Mouse (Mus musculus): ENCODE data around the gene Bglap3. TPM values are rescaled to one million over a fixed set of nuclear protein-coding genes. Genes with fewer than 3 reads are reported as not detected.
"Not testable (repeated sequence)": the region's sequence is repeated elsewhere in the genome, so short reads cannot be mapped to it uniquely, and the experiment has no call there.

Bglap3 gene
- 0.08 and 0.28 TPM in 2 replicates for polyA plus RNA-seq (2012; rRNA removed)

DNA sequence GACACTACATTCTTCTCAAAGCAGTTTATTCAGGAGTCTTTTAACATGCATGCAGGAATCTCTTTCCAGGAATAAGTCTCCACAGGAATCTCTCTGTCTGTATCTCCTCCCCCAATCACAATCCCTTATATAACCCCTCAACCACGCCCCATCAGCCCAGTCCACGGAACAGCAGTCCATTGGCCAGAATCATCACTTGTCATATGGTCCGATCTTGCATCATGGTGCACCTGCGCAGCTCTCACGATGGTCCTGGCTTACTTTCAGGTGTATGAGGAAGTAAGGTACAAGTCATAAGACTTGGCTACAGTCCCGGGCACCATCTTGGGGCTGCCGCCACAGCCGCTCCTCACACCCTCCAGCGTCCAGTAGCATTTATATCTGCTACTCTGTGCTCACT lies at the start of gene Bglap3:
Gene Bglap3, minus strand, starts transcription at position 101 of the 400 bp plus-strand sequence.
- not testable (repeated sequence) for DNase-seq (ENCODE audit: low read depth)

DNA sequence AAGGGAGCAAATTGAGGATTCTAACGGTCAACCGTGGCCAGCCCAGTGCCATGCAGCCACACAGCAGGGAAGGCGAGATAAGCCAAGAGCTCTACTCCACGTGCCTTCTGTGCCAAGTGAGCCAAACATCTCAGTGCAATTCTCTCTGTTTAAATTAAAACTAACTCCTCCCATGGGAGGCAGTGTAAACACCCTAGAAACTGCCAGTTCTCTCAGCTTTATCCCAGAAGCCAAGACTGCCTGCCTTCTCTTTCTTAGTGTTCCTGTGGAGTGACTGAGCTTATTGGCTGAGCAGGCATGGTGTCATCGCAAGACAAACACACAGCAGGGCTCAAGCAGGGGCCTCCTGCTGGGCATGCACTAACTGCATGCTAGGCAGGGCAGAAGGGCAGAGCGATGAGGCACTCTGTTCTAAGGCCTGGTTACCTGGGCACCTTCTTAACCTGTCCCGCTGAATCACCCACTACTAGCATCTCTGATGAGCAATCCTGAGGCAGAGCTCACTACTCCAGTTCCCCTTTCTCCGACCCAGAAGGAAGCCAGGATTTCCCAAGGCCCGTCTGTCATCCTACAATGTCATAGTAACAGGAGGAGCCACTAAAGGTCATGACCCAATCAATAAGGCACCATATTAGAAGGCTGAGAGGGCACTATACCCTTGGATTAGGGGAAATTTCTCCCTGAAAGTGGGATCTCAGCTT lies 49.6 kb upstream of the Bglap3 start:
- TF ChIP-seq POLR2A (IDR thresholded peaks at IDR 0.05; ENCODE audit: borderline replicate concordance, extremely low read depth, insufficient read depth, insufficient read length, poor library complexity, severe bottlenecking) (no peak), CTCF (IDR thresholded peaks at IDR 0.05; ENCODE audit: borderline replicate concordance, extremely low read depth, insufficient read depth, insufficient read length) (no peak)
- DNase-seq (ENCODE audit: low read depth), result peak; percentile 41

DNA sequence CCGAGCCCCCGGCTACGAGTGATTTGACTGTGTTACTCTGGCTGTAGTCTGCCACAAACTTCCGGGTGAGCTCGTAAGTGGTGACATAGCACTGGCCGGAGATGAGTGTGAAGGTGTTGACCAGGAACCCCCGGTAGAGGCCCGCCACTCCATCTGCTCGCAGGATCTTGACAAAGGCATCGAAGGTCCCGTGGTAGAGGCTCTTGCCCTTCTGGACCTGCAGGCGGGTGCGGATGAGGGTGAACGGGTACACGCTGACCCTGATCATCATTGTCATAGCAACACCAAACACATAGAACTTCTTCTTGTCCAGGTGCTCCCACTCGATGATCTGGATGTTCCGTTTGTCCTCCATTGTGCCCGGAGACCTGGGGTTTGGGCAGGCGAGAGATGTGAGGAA lies 48.2 kb upstream of the Bglap3 start:
- TF ChIP-seq POLR2A (IDR thresholded peaks at IDR 0.05; ENCODE audit: borderline replicate concordance, extremely low read depth, insufficient read depth, insufficient read length, poor library complexity, severe bottlenecking) (no peak), CTCF (IDR thresholded peaks at IDR 0.05; ENCODE audit: borderline replicate concordance, extremely low read depth, insufficient read depth, insufficient read length) (no peak)
- no peak for DNase-seq (ENCODE audit: low read depth)

DNA sequence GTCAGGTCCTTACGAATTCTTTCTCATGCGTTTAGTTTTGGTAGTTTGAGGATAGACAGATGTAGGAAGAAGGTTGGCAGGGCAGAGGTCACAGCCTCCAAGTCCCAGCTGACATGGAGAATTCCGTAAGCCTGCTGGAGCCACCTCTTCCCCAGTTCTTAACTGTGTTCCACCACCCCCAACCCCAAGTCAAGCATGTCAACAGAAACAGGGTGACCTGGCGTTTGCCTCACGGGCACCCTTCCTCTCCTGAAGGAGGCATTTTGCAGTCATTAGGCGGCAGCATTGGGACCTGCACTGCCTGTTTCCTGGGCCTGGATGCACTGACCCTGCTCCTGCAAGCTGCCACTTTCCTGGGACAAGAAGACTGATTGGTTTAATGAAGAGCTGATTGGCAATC lies 45.5 kb upstream of the Bglap3 start:
- DNase-seq (ENCODE audit: low read depth), result no peak
- TF ChIP-seq CTCF (IDR thresholded peaks at IDR 0.05; ENCODE audit: borderline replicate concordance, extremely low read depth, insufficient read depth, insufficient read length) (no peak), POLR2A (IDR thresholded peaks at IDR 0.05; ENCODE audit: borderline replicate concordance, extremely low read depth, insufficient read depth, insufficient read length, poor library complexity, severe bottlenecking) (no peak)

DNA sequence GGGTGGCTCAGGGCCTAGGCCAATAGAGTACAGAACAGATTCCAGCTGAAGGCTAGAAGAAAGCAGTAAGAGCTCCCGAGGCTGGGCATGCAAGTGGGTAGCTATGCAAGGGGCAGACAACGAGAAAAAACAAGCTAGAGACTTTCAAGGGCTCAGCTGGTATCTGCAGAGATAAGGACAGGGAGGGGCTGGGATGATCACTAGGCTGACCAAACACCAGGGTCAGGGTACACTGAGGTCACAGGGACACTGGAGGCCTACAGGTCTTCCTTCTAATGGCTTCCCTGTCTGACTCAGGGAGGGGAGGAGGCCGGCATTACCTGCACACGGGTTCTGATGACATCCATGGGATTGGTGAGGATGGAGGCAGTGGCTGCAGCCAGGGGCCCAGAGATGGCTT lies 43.1 kb upstream of the Bglap3 start:
- TF ChIP-seq CTCF (IDR thresholded peaks at IDR 0.05; ENCODE audit: borderline replicate concordance, extremely low read depth, insufficient read depth, insufficient read length) (no peak), POLR2A (IDR thresholded peaks at IDR 0.05; ENCODE audit: borderline replicate concordance, extremely low read depth, insufficient read depth, insufficient read length, poor library complexity, severe bottlenecking) (no peak)
- DNase-seq (ENCODE audit: low read depth), result no peak

DNA sequence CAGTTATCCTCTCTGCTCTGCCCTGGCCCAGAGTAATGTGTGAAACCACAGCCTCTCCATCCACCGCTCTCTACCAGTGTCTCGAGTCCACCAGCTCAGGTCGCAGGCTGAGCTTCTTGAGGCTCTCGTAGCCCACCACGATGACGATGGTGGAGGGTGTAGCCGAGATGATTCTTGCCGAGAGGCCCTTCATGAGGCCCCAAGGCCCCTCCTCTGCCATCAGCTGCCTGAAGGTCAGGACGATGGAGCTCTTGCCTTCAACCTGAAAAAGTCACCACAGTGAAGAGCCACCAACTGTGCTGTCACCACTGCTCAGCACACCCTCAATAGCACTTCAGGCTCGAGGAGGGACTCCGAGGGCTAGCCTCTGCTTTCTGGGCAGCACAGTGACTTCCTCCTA lies 40.1 kb upstream of the Bglap3 start:
- TF ChIP-seq CTCF (IDR thresholded peaks at IDR 0.05; ENCODE audit: borderline replicate concordance, extremely low read depth, insufficient read depth, insufficient read length) (no peak), POLR2A (IDR thresholded peaks at IDR 0.05; ENCODE audit: borderline replicate concordance, extremely low read depth, insufficient read depth, insufficient read length, poor library complexity, severe bottlenecking) (no peak)
- no peak for DNase-seq (ENCODE audit: low read depth)

DNA sequence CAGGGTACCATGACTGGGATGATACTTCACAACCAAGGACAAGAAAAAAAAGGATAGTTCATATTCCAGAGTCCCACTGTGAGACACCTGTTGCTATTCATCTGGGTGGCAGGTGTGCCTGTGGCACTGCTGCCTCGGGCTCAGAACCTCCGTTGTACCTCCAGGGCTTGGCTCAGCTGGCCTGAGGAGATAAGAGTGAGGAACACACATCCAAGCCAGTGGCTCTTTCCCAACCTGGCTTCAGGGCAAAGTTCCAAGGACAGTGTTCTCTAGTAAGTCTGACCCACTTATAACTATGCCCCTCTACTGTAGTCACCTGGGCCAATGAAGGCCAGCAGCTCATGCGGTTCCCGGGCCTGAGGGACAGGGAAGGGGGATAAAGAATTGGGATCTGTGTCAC lies 39.1 kb upstream of the Bglap3 start:
- TF ChIP-seq CTCF (IDR thresholded peaks at IDR 0.05; ENCODE audit: borderline replicate concordance, extremely low read depth, insufficient read depth, insufficient read length) (no peak), POLR2A (IDR thresholded peaks at IDR 0.05; ENCODE audit: borderline replicate concordance, extremely low read depth, insufficient read depth, insufficient read length, poor library complexity, severe bottlenecking) (no peak)
- no peak for DNase-seq (ENCODE audit: low read depth)

DNA sequence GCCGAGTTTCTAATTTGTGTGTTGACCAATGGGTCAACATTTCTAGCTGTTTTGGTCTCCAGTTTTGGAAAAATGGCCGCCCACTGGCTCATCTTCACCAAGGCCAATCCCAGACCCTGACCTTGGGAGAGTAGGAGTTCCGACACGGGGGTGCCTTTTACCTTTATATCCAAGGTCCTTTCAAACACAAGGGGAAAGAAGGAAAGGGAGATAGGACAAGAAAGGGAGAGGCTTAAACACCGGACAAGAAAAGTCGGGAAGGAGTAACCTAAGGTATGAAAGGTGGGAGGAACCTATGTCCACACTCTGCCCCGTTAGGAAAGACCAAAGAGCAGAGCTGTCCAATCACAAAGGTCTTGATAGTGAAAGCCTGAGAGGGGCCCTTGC lies 38.1 kb upstream of the Bglap3 start:
- TF ChIP-seq POLR2A (IDR thresholded peaks at IDR 0.05; ENCODE audit: borderline replicate concordance, extremely low read depth, insufficient read depth, insufficient read length, poor library complexity, severe bottlenecking) (no peak), CTCF (IDR thresholded peaks at IDR 0.05; ENCODE audit: borderline replicate concordance, extremely low read depth, insufficient read depth, insufficient read length) (no peak)
- no peak for DNase-seq (ENCODE audit: low read depth)

DNA sequence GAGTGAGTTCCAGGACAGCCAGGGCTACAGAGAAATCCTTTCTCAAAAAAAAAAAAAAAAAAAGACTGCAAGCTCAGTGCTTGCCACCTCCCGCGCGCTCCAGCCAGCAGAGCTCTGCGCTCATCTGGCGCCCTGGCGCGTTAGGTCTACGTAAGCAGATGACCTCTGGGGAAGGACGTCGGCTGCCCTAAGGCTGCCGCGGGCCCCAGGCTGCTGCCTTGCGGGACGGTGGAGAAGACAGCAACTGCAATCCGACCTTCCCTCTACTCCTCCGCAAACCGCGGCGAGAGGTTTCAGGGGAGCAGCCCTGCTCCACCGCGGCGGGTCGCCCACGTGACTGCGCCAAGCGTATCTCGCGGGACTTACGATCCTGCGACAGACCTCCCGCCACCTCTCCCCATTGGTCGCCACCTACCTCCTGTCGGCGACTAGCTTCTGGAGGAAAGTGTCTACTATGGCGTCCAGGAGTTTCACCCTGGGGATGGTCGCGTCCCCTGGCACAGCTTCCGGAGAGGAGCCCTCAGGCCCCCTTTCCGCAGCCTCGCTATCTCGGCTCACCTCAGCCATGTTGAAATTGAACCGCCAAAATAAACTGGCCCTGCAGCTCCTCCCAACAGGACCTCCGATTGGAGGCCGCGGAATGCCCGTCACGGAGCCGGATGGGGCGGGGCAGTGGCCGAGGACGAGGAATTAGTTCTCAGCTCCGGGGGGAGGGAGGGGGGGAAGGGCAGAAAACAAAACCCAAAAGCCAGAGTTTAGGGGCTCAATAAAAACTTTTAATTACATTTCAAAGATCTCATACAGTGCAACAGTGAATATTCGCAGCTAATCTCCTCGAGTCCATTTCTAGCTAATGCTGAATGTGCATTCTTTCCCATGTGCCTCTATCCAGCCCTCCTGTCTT lies 37.5 kb upstream of the Bglap3 start, which contains the start of gene Pmf1:
Gene Pmf1, minus strand, starts transcription at position 591 of the 904 bp plus-strand sequence.
- no peak for TF ChIP-seq CTCF (IDR thresholded peaks at IDR 0.05; ENCODE audit: borderline replicate concordance, extremely low read depth, insufficient read depth, insufficient read length)
- TF ChIP-seq POLR2A (IDR thresholded peaks at IDR 0.05; ENCODE audit: borderline replicate concordance, extremely low read depth, insufficient read depth, insufficient read length, poor library complexity, severe bottlenecking), result peak; percentile 73; the same call in 1 of the 2 replicates
- DNase-seq (ENCODE audit: low read depth), result peak; percentile 96

DNA sequence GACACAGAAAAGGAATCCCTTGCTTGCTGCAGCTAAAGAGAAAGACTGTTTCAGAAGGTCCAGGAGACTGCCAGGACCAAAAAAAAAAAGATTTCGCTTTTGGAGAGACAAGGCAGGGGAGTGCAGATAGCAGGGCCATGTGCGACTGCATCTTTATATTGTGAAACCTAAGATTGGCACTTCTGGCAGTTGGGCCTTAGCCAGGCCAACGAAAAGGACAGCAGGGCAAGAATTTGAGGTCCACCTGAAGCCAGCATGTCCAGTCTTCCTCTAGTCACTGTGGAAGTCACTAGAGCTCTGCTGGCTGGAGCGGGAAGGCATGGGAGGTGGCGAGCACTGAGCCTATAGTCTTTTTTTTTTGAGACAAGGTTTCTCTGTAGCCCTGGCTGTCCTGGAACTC lies 36.4 kb upstream of the Bglap3 start:
- no peak for TF ChIP-seq CTCF (IDR thresholded peaks at IDR 0.05; ENCODE audit: borderline replicate concordance, extremely low read depth, insufficient read depth, insufficient read length)
- TF ChIP-seq POLR2A (IDR thresholded peaks at IDR 0.05; ENCODE audit: borderline replicate concordance, extremely low read depth, insufficient read depth, insufficient read length, poor library complexity, severe bottlenecking), result no peak

DNA sequence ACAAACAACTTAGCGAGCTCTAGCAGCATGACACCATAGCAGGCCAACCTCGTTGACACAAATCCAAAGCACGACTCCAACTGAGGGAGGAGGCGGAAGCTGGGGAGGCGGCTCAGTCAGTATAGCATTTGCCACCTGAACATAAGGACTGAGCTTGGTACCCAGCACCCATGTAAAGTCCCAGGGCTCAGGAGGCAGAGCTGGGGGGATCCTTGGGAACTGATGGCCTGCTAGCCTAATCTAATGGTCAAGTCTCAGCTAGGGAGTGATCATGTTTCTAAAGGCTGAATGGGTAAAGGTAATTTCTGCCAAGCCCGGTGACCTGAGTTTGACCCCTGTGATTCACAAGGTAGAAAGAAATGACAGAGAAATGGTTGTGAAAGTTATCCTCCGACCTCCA lies 35.0 kb upstream of the Bglap3 start:
- TF ChIP-seq POLR2A (IDR thresholded peaks at IDR 0.05; ENCODE audit: borderline replicate concordance, extremely low read depth, insufficient read depth, insufficient read length, poor library complexity, severe bottlenecking), result no peak
- TF ChIP-seq CTCF (IDR thresholded peaks at IDR 0.05; ENCODE audit: borderline replicate concordance, extremely low read depth, insufficient read depth, insufficient read length), result no peak
- no peak for DNase-seq (ENCODE audit: low read depth)

More for the DNA sequence above, 36.4 kb upstream of the Bglap3 start:
- DNase-seq (ENCODE audit: low read depth), result no peak

DNA sequence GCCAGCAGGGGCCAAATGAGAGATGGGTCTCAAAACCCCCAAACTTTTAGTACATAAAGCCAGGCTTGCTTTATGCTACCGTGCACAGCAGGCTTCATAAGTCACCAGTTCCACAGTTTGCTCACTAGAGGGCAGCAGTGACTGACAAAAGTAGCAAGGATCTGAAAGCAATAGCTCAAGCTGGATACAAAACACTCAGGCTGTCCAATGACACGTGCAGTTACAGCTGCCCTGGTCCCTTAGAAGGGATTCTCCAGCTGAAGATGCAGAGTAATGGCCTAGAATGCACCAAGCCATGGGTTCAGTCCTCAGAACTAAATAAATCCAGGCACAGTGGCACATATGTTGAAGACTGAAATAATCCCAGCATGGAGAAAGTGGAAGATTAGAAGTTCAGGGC lies 34.5 kb upstream of the Bglap3 start:
- DNase-seq (ENCODE audit: low read depth), result peak; percentile 95
- peak; percentile 86; the same call in 1 of the 2 replicates for TF ChIP-seq CTCF (IDR thresholded peaks at IDR 0.05; ENCODE audit: borderline replicate concordance, extremely low read depth, insufficient read depth, insufficient read length)
- TF ChIP-seq POLR2A (IDR thresholded peaks at IDR 0.05; ENCODE audit: borderline replicate concordance, extremely low read depth, insufficient read depth, insufficient read length, poor library complexity, severe bottlenecking), result no peak
